Mouse (Mus musculus): ENCODE results near the gene Zfp341. TPM values are rescaled to one million over a fixed set of nuclear protein-coding genes. Genes with fewer than 3 reads are reported as not detected.

Zfp341 gene
- total and polyA plus RNA-seq, 2 experiments from 2014 or later = 1.5 to 7.7 TPM

DNA sequence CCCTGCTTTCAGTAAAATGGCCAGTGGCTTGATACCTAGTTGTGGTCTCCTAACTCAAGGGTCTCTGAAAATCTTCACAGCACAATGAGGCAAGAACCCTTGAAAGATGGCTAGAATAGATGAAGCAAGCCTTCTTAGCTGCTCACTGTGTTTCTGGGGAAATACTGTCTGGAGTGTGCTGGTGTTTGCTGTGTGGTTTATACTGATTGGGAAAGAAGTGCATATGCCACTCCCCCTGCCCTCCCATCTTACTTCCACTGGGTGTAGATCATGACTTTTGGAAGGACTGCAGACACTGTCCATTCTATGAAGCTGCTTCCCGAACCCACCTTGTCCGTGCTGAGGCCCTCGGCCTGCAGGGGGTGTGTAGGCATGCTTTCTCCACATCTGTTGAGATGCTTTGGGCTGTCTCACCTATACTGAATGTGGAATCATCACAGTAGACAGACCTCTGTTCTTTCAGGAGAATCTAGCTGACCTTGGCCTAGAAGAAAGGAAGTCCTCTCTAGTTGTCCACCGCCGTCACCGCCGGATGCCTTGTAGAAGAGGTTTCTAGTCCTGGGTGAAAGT lies 71.9 kb downstream of the Zfp341 start:
- Histone ChIP-seq H3K4me1 (ENCODE audit: insufficient read depth, low read length) (no peaks in the 10 kb centered on the region), H3K36me3 (ENCODE audit: insufficient read depth, low read length) (peaks cover 7% of the 10 kb centered on the region; the same call in 1 of the 2 replicates), H3K27me3 (ENCODE audit: insufficient read depth, low read length) (no peaks in the 10 kb centered on the region), H3K4me2 (ENCODE audit: low read depth, low read length, poor library complexity, severe bottlenecking) (no peak overlapping the region), H3K9ac (replicated peaks; ENCODE audit: low read length, poor library complexity, severe bottlenecking) (no peak overlapping the region), H3K9me3 (ENCODE audit: low read length) (no peaks in the 10 kb centered on the region), H3K4me3 (ENCODE audit: low read depth, low read length) (no peak overlapping the region), H3K27ac (ENCODE audit: low read depth, low read length) (no peak overlapping the region)
- DNase-seq (ENCODE audit: low spot score) (no peak), ATAC-seq (ENCODE audit: low FRiP score) (no peak)
- no peak for TF ChIP-seq CTCF (IDR thresholded peaks at IDR 0.05)
- WGBS = 94% methylated on average over 7 of the region's 7 CpGs

- Histone ChIP-seq H3K4me3 (ENCODE audit: low read depth, low read length) (no peak overlapping the region), H3K27ac (ENCODE audit: low read depth, low read length) (no peak overlapping the region), H3K4me2 (ENCODE audit: low read depth, low read length, poor library complexity, severe bottlenecking) (no peak overlapping the region), H3K9ac (replicated peaks; ENCODE audit: low read length, poor library complexity, severe bottlenecking) (no peak overlapping the region), H3K9me3 (ENCODE audit: low read length) (no peaks in the 10 kb centered on the region), H3K36me3 (ENCODE audit: insufficient read depth, low read length) (peaks cover 11% of the 10 kb centered on the region; the same call in 1 of the 2 replicates), H3K27me3 (ENCODE audit: insufficient read depth, low read length) (no peaks in the 10 kb centered on the region), H3K4me1 (ENCODE audit: insufficient read depth, low read length) (no peaks in the 10 kb centered on the region)
- TF ChIP-seq CTCF (IDR thresholded peaks at IDR 0.05) = no peak
- DNase-seq (ENCODE audit: low spot score) (no peak), ATAC-seq (ENCODE audit: low FRiP score) (no peak)
- 90% methylated on average over 3 of the region's 3 CpGs for WGBS
These were observed 72.7 kb downstream of the Zfp341 start for GRCm38 (mm10) chr2:154685772-154686171.

DNA sequence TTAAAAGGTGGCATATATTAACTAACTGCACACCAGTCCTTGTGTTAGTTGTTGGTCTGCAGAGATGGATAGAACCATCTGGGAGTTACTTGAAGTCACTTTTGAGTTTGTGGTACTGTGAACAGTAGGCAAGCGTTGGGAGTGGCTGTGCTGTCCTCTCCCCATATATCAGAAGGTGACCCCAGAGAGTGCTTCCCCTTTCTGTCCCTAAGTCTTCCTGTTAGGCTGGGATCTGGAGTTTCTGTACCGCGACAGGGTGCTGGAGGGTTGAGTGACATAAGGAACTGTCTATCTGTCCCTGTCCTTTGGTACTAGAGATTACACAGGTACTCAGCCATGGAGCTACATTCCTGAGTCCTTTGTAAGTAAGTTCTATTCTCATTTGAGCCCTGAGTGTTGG lies 73.7 kb downstream of the Zfp341 start:
- Histone ChIP-seq H3K4me1 (ENCODE audit: insufficient read depth, low read length) (no peaks in the 10 kb centered on the region), H3K4me3 (ENCODE audit: low read depth, low read length) (no peak overlapping the region), H3K9me3 (ENCODE audit: low read length) (no peaks in the 10 kb centered on the region), H3K36me3 (ENCODE audit: insufficient read depth, low read length) (peaks cover 13% of the 10 kb centered on the region; the same call in 1 of the 2 replicates), H3K4me2 (ENCODE audit: low read depth, low read length, poor library complexity, severe bottlenecking) (no peak overlapping the region), H3K27me3 (ENCODE audit: insufficient read depth, low read length) (no peaks in the 10 kb centered on the region), H3K9ac (replicated peaks; ENCODE audit: low read length, poor library complexity, severe bottlenecking) (no peak overlapping the region), H3K27ac (ENCODE audit: low read depth, low read length) (no peak overlapping the region)
- DNase-seq (ENCODE audit: low spot score) (no peak), ATAC-seq (ENCODE audit: low FRiP score) (no peak)
- 93% methylated on average over 3 of the region's 3 CpGs for WGBS
- no peak for TF ChIP-seq CTCF (IDR thresholded peaks at IDR 0.05)

DNA sequence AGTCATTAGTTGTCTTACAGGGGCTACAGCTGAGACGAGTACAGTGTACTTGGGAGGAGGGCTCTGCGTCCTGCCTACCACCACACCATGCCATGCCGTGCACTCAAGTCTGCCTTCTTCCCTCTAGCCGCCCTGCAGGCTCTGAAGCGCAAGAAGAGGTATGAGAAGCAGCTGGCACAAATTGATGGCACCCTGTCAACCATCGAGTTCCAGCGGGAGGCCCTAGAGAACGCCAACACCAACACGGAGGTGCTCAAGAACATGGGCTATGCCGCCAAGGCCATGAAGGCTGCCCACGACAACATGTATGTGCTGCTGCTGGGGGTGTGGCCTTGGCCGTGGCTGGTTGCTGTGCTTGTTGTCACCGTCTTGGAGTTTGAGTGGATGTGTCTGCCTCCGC lies 76.3 kb downstream of the Zfp341 start:
- Histone ChIP-seq H3K36me3 (ENCODE audit: insufficient read depth, low read length) (peaks cover 33% of the 10 kb centered on the region), H3K27ac (ENCODE audit: low read depth, low read length) (no peak overlapping the region), H3K4me2 (ENCODE audit: low read depth, low read length, poor library complexity, severe bottlenecking) (no peak overlapping the region), H3K27me3 (ENCODE audit: insufficient read depth, low read length) (no peaks in the 10 kb centered on the region), H3K9ac (replicated peaks; ENCODE audit: low read length, poor library complexity, severe bottlenecking) (no peak overlapping the region), H3K9me3 (ENCODE audit: low read length) (no peaks in the 10 kb centered on the region), H3K4me3 (ENCODE audit: low read depth, low read length) (no peak overlapping the region), H3K4me1 (ENCODE audit: insufficient read depth, low read length) (no peaks in the 10 kb centered on the region)
- no peak for DNase-seq (ENCODE audit: low spot score)
- no peak for ATAC-seq (ENCODE audit: low FRiP score)
- 88% methylated on average over 14 of the region's 14 CpGs for WGBS
- TF ChIP-seq CTCF (IDR thresholded peaks at IDR 0.05) = no peak

DNA sequence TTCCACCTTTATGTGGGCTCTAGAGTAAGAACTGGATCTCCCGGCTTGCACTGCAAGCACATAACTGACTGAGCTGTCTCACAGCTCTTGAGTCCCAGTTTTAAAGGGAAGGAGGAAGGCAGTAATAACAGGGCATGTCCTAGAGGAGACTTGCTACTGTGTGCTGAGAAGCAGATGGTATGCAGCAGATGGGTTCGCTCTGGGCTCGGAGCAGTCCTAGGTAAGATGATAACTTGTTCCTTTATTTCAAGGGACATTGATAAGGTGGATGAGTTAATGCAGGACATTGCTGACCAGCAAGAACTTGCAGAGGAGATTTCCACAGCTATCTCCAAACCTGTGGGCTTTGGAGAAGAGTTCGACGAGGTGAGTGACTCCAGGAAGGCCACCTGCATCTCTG lies 77.9 kb downstream of the Zfp341 start:
- 95% methylated on average over 5 of the region's 5 CpGs for WGBS
- no peak overlapping the region for H3K4me3 ChIP-seq (ENCODE audit: low read depth, low read length)
- H3K36me3 ChIP-seq (ENCODE audit: insufficient read depth, low read length) = peaks cover 44% of the 10 kb centered on the region
- H3K27me3 ChIP-seq (ENCODE audit: insufficient read depth, low read length) = no peaks in the 10 kb centered on the region
- H3K9me3 ChIP-seq (ENCODE audit: low read length) = no peaks in the 10 kb centered on the region
- H3K4me1 ChIP-seq (ENCODE audit: insufficient read depth, low read length) = no peaks in the 10 kb centered on the region
- no peak overlapping the region for H3K9ac ChIP-seq (replicated peaks; ENCODE audit: low read length, poor library complexity, severe bottlenecking)
- no peak for TF ChIP-seq CTCF (IDR thresholded peaks at IDR 0.05)
- ATAC-seq (ENCODE audit: low FRiP score) = no peak
- no peak for DNase-seq (ENCODE audit: low spot score)
- no peak overlapping the region for H3K4me2 ChIP-seq (ENCODE audit: low read depth, low read length, poor library complexity, severe bottlenecking)
- no peak overlapping the region for H3K27ac ChIP-seq (ENCODE audit: low read depth, low read length)

GRCm38 (mm10) chr2:154693186-154693940 lies 80.3 kb downstream of the Zfp341 start:
- ATAC-seq (ENCODE audit: low FRiP score) (no peak), DNase-seq (ENCODE audit: low spot score) (no peak)
- no peaks in the 10 kb centered on the region for H3K27me3 ChIP-seq (ENCODE audit: insufficient read depth, low read length)
- no peaks in the 10 kb centered on the region for H3K4me1 ChIP-seq (ENCODE audit: insufficient read depth, low read length)
- no peak overlapping the region for H3K27ac ChIP-seq (ENCODE audit: low read depth, low read length)
- peaks cover 44% of the 10 kb centered on the region for H3K36me3 ChIP-seq (ENCODE audit: insufficient read depth, low read length)
- H3K9ac ChIP-seq (replicated peaks; ENCODE audit: low read length, poor library complexity, severe bottlenecking) = no peak overlapping the region
- H3K4me3 ChIP-seq (ENCODE audit: low read depth, low read length) = no peak overlapping the region
- 73% methylated on average over 10 of the region's 11 CpGs for WGBS
- H3K9me3 ChIP-seq (ENCODE audit: low read length) = no peaks in the 10 kb centered on the region
- no peak for TF ChIP-seq CTCF (IDR thresholded peaks at IDR 0.05)
- no peak overlapping the region for H3K4me2 ChIP-seq (ENCODE audit: low read depth, low read length, poor library complexity, severe bottlenecking)
